Mouse (Mus musculus) limb, embryonic 14.5 days (tissue): ENCODE measurements around the gene Poglut1. TPM values are rescaled to one million over a fixed set of nuclear protein-coding genes. Genes with fewer than 3 reads are reported as not detected.

Experiments used
- ATAC-seq: fragments of 200-750 bp; cut with Nextera tagmentation; 2 replicates; pipeline ENCODE4 v1.8.0; 2017; ENCODE audit warnings: low read depth, moderate number of reproducible peaks, moderate TSS enrichment; ENCODE audit not compliant: low FRiP score
- DNase-seq: peaks from one replicate; pipeline ENCODE4 v3.0.0-alpha.2; 2015; ENCODE audit warnings: low spot score
- H3K27ac ChIP-seq: fragments of 300-500 bp; sonication (generic); replicated peaks from 2 replicates; pipeline ENCODE4 v1.5.1; 2014; ENCODE audit warnings: low read depth, mild to moderate bottlenecking, low read length, moderate library complexity, mixed read lengths
- H3K27me3 ChIP-seq: fragments of 300-500 bp; sonication (generic); 2 replicates; pipeline ENCODE4 v1.6.1; 2014; ENCODE audit warnings: low read length, mixed read lengths; ENCODE audit not compliant: control insufficient read depth, insufficient read depth
- H3K36me3 ChIP-seq: fragments of 300-500 bp; sonication (generic); 2 replicates; pipeline ENCODE4 v1.6.1; 2014; ENCODE audit warnings: mild to moderate bottlenecking, low read length, moderate library complexity, mixed read lengths; ENCODE audit not compliant: control insufficient read depth, insufficient read depth
- H3K4me1 ChIP-seq: fragments of 300-500 bp; sonication (generic); 2 replicates; pipeline ENCODE4 v1.6.1; 2014; ENCODE audit warnings: antibody characterized with exemption, low read length, mixed read lengths; ENCODE audit not compliant: control insufficient read depth, insufficient read depth
- H3K4me2 ChIP-seq: fragments of 300-500 bp; sonication (generic); replicated peaks from 2 replicates; pipeline ENCODE4 v1.6.1; 2014; ENCODE audit warnings: low read depth, mild to moderate bottlenecking, low read length, moderate library complexity; ENCODE audit not compliant: severe bottlenecking
- H3K4me3 ChIP-seq: fragments of 300-500 bp; sonication (generic); replicated peaks from 2 replicates; pipeline ENCODE4 v1.5.1; 2014; ENCODE audit warnings: low read length
- H3K9ac ChIP-seq: fragments of 300-500 bp; sonication (generic); 2 replicates; pipeline ENCODE4 v1.6.1; 2014; ENCODE audit warnings: mild to moderate bottlenecking, low read depth, low read length, moderate library complexity; ENCODE audit not compliant: severe bottlenecking
- H3K9me3 ChIP-seq: fragments of 300-500 bp; sonication (generic); 2 replicates; pipeline ENCODE4 v1.6.1; 2016; ENCODE audit warnings: low read length; ENCODE audit not compliant: control insufficient read depth
- POLR2A ChIP-seq: fragments of 200-500 bp; IDR thresholded peaks from 2 replicates; pipeline ENCODE4 v1.8.0; 2012; ENCODE audit warnings: inconsistent platforms, mild to moderate bottlenecking, moderate library complexity, borderline replicate concordance; ENCODE audit not compliant: insufficient read depth, insufficient read length; ENCODE audit errors: extremely low read depth
- WGBS: fragments of 180-500 bp; shearing (Covaris S2); extraction: QIAGEN DNeasy Blood & Tissue Kit; methylation state at CpG from one replicate; pipeline ENCODE4 v1.1.7; 2014; 5-methylcytosine and 5-hydroxymethylcytosine counted together
- polyA plus RNA-seq, 2 experiments: library from polyadenylated mRNA; depleted of rRNA in 1 of 2; stranded (reverse) in 1 of 2; unstranded in 1 of 2; fragments of >200 nt; fragmentation: Nextera tagmentation in 1 of 2; extraction: Ambion mirVana in 1 of 2; gene quantifications; 2 replicates each; pipeline versions ENCODE4 v1.2.1 to v1.2.3; 2012 to 2014

The Poglut1 gene
- polyA plus RNA-seq (2012; rRNA removed), result 59.0 and 63.5 TPM in 2 replicates
- 59.3 and 70.3 TPM in 2 replicates for polyA plus RNA-seq (2014; fragmentation: Nextera tagmentation; extraction: Ambion mirVana)

GRCm38 (mm10) chr16:38549479-38550396 lies at the start of gene Poglut1:
Gene Poglut1 (minus strand): TSS chr16:38550258.
- 2% methylated on average over 54 of the region's 54 CpGs for WGBS
- peak; percentile 92; the same call in 1 of the 2 replicates for TF ChIP-seq POLR2A
- Histone ChIP-seq H3K4me1 (peaks cover 11% of the 10 kb centered on the region), H3K36me3 (peaks cover 17% of the 10 kb centered on the region), H3K9ac (peak within 1 kb of the TSS; percentile 81), H3K27ac (no peak within 1 kb of the TSS), H3K4me2 (peak within 1 kb of the TSS; percentile 55), H3K9me3 (no peaks in the 10 kb centered on the region), H3K4me3 (peak within 1 kb of the TSS; percentile 67), H3K27me3 (no peaks in the 10 kb centered on the region)
- DNase-seq, result peak; percentile 75
- ATAC-seq, result peak; percentile 94

GRCm38 (mm10) chr16:38598986-38599680 lies 49.1 kb upstream of the Poglut1 start:
- H3K27ac ChIP-seq, result no peak overlapping the region
- no peak for TF ChIP-seq POLR2A
- WGBS, result 55% methylated on average over 11 of the region's 11 CpGs
- no peak for DNase-seq
- H3K9me3 ChIP-seq, result no peaks in the 10 kb centered on the region
- no peak for ATAC-seq
- H3K9ac ChIP-seq, result no peak overlapping the region
- H3K27me3 ChIP-seq, result no peaks in the 10 kb centered on the region
- no peak overlapping the region for H3K4me2 ChIP-seq
- no peaks in the 10 kb centered on the region for H3K4me1 ChIP-seq
- peaks cover 44% of the 10 kb centered on the region for H3K36me3 ChIP-seq
- no peak overlapping the region for H3K4me3 ChIP-seq

DNA sequence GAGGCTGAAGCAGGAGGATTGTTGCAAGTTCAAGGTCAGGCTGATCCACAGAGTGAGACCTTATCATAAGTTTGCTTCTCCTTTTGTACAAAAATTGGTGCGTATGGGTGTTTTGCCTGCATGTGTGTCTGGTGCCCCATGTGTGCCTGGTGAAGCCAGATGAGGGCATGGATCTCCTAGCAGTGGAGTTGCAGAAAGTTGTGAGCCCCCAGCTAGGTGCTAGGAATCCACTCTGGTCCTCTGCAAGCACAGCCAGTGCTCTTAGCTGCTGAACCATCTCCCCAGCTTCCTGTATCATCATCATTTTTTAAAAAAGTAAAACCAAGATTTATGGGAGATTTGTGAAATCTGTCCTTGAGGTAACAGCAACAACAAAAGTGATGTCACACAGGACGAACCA lies 46.6 kb upstream of the Poglut1 start:
- no peak overlapping the region for H3K27ac ChIP-seq
- WGBS, result 93% methylated on average over 2 of the region's 2 CpGs
- H3K4me1 ChIP-seq, result no peaks in the 10 kb centered on the region
- no peak for TF ChIP-seq POLR2A
- no peak overlapping the region for H3K4me2 ChIP-seq
- ATAC-seq (no peak), DNase-seq (no peak)
- H3K27me3 ChIP-seq, result no peaks in the 10 kb centered on the region
- H3K4me3 ChIP-seq, result no peak overlapping the region
- H3K9ac ChIP-seq, result no peak overlapping the region
- peaks cover 41% of the 10 kb centered on the region for H3K36me3 ChIP-seq
- no peaks in the 10 kb centered on the region for H3K9me3 ChIP-seq

GRCm38 (mm10) chr16:38596099-38596498 lies 46.0 kb upstream of the Poglut1 start:
- H3K27me3 ChIP-seq, result no peaks in the 10 kb centered on the region
- H3K4me2 ChIP-seq, result no peak overlapping the region
- DNase-seq (no peak), ATAC-seq (no peak)
- WGBS, result 73% methylated on average over 2 of the region's 2 CpGs
- H3K9ac ChIP-seq, result no peak overlapping the region
- H3K4me1 ChIP-seq, result no peaks in the 10 kb centered on the region
- H3K27ac ChIP-seq, result no peak overlapping the region
- no peak for TF ChIP-seq POLR2A
- peaks cover 41% of the 10 kb centered on the region for H3K36me3 ChIP-seq
- H3K4me3 ChIP-seq, result no peak overlapping the region
- no peaks in the 10 kb centered on the region for H3K9me3 ChIP-seq

DNA sequence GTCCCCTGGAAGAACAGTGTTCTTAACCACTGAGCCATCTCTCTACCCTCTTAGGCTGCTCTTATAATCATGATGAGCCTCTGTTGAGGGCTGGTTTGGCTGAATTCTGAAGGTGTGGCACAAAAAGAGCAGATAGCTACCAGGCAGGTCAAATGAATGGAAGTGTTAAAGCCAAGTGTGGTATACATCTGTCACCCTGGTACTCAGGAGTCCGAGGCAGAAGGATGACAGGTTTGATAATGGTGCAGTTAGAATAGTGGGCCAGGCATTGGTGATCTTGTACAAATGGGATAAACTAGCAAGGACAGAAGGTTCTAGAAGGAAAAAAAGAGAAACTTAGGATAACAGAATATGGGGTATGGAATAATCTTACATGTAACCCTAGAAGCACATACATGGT lies 44.4 kb upstream of the Poglut1 start:
- Histone ChIP-seq H3K36me3 (peaks cover 44% of the 10 kb centered on the region), H3K27me3 (no peaks in the 10 kb centered on the region), H3K27ac (no peak overlapping the region), H3K4me1 (no peaks in the 10 kb centered on the region), H3K9ac (no peak overlapping the region), H3K4me3 (no peak overlapping the region), H3K9me3 (no peaks in the 10 kb centered on the region), H3K4me2 (no peak overlapping the region)
- 92% methylated on average over 1 of the region's 1 CpGs for WGBS
- ATAC-seq (no peak), DNase-seq (no peak)
- TF ChIP-seq POLR2A, result no peak
